Mouse (Mus musculus) hindbrain, embryonic 10.5 days (tissue): ENCODE measurements around the gene Fau. TPM values are rescaled to one million over a fixed set of nuclear protein-coding genes. Genes with fewer than 3 reads are reported as not detected.

ENCODE experiments used
- DNase-seq: peaks from one replicate; pipeline ENCODE4 v3.0.0-alpha.2; 2017; ENCODE audit warnings: low spot score
- H3K27ac ChIP-seq: fragments of 300-500 bp; sonication (generic); 2 replicates; pipeline ENCODE4 v1.5.1; 2016; ENCODE audit warnings: mild to moderate bottlenecking, moderate library complexity
- H3K27me3 ChIP-seq: fragments of 300-500 bp; sonication (generic); 2 replicates; pipeline ENCODE4 v1.6.1; 2016; ENCODE audit warnings: mild to moderate bottlenecking; ENCODE audit not compliant: poor library complexity, insufficient read depth, severe bottlenecking
- H3K36me3 ChIP-seq: fragments of 300-500 bp; sonication (generic); 2 replicates; pipeline ENCODE4 v1.6.1; 2016; ENCODE audit warnings: mild to moderate bottlenecking, moderate library complexity
- H3K4me1 ChIP-seq: fragments of 300-500 bp; sonication (generic); replicated peaks from 2 replicates; pipeline ENCODE4 v1.6.1; 2016; ENCODE audit warnings: mild to moderate bottlenecking
- H3K4me3 ChIP-seq: fragments of 300-500 bp; sonication (generic); 2 replicates; pipeline ENCODE4 v1.5.1; 2016; ENCODE audit warnings: mild to moderate bottlenecking, moderate library complexity
- H3K9me3 ChIP-seq: fragments of 300-500 bp; sonication (generic); 2 replicates; pipeline ENCODE4 v1.6.1; 2016; ENCODE audit warnings: mild to moderate bottlenecking, moderate library complexity
- WGBS: fragments of 180-500 bp; shearing (Covaris S2); methylation state at CpG from one replicate; pipeline ENCODE4 v1.1.7; 2016; 5-methylcytosine and 5-hydroxymethylcytosine counted together
- polyA plus RNA-seq: library from polyadenylated mRNA; unstranded; fragments of >200 nt; fragmentation: Nextera tagmentation; extraction: Ambion mirVana; gene quantifications from 2 replicates; pipeline ENCODE4 v1.2.1, GENCODE M21; 2016

Fau gene
- polyA plus RNA-seq, 1 experiment from 2014 or later, result 764 TPM

GRCm38 (mm10) chr19:6048681-6049410 lies 8.8 kb upstream of the Fau start:
- peak overlapping the region; percentile 92; the same call in 1 of the 2 replicates for H3K4me3 ChIP-seq
- peaks cover 29% of the 10 kb centered on the region for H3K4me1 ChIP-seq

GRCm38 (mm10) chr19:6052516-6052915 lies 5.1 kb upstream of the Fau start:
- Histone ChIP-seq H3K27me3 (no peaks in the 10 kb centered on the region), H3K36me3 (peaks cover 85% of the 10 kb centered on the region), H3K27ac (no peak overlapping the region), H3K9me3 (no peaks in the 10 kb centered on the region), H3K4me3 (no peak overlapping the region), H3K4me1 (peaks cover 24% of the 10 kb centered on the region)
- no peak for DNase-seq
- WGBS, result 83% methylated on average over 7 of the region's 7 CpGs

More at GRCm38 (mm10) chr19:6048681-6049410, 8.8 kb upstream of the Fau start:
- no peak overlapping the region for H3K27ac ChIP-seq
- 92% methylated on average over 11 of the region's 11 CpGs for WGBS
- no peak for DNase-seq
- H3K27me3 ChIP-seq, result no peaks in the 10 kb centered on the region
- H3K36me3 ChIP-seq, result peaks cover 65% of the 10 kb centered on the region
- H3K9me3 ChIP-seq, result no peaks in the 10 kb centered on the region

GRCm38 (mm10) chr19:6054296-6054695 lies 3.3 kb upstream of the Fau start:
- WGBS, result 92% methylated on average over 5 of the region's 5 CpGs
- Histone ChIP-seq H3K36me3 (peaks cover 79% of the 10 kb centered on the region), H3K27me3 (no peaks in the 10 kb centered on the region), H3K4me3 (0 out of 2 replicates have a peak overlapping the region, but pooled peaks have one; percentile 4), H3K27ac (no peak overlapping the region), H3K9me3 (no peaks in the 10 kb centered on the region), H3K4me1 (peaks cover 19% of the 10 kb centered on the region)
- DNase-seq, result no peak

GRCm38 (mm10) chr19:6056696-6057095 lies 948 bp upstream of the Fau start:
- no peaks in the 10 kb centered on the region for H3K27me3 ChIP-seq
- H3K4me3 ChIP-seq, result peak overlapping the region; percentile 72
- H3K36me3 ChIP-seq, result peaks cover 65% of the 10 kb centered on the region
- no peak overlapping the region for H3K27ac ChIP-seq
- no peak for DNase-seq
- H3K4me1 ChIP-seq, result peaks cover 26% of the 10 kb centered on the region
- no peaks in the 10 kb centered on the region for H3K9me3 ChIP-seq
- 71% methylated on average over 4 of the region's 4 CpGs for WGBS

- Histone ChIP-seq H3K9me3 (no peaks in the 10 kb centered on the region), H3K36me3 (peaks cover 59% of the 10 kb centered on the region), H3K4me3 (peak overlapping the region; percentile 72), H3K4me1 (peaks cover 43% of the 10 kb centered on the region), H3K27me3 (no peaks in the 10 kb centered on the region), H3K27ac (peak overlapping the region; percentile 93)
- DNase-seq, result no peak
- 37% methylated on average over 5 of the region's 5 CpGs for WGBS
Observed at GRCm38 (mm10) chr19:6058513-6058912, 869 bp downstream of the Fau start.

GRCm38 (mm10) chr19:6058966-6059365 lies 1.3 kb downstream of the Fau start:
- Histone ChIP-seq H3K9me3 (no peaks in the 10 kb centered on the region), H3K4me1 (peaks cover 46% of the 10 kb centered on the region), H3K36me3 (peaks cover 55% of the 10 kb centered on the region), H3K4me3 (peak overlapping the region; percentile 72), H3K27ac (peak overlapping the region; percentile 93; the same call in 1 of the 2 replicates), H3K27me3 (no peaks in the 10 kb centered on the region)
- 87% methylated on average over 5 of the region's 5 CpGs for WGBS
- no peak for DNase-seq

- no peaks in the 10 kb centered on the region for H3K27me3 ChIP-seq
- H3K9me3 ChIP-seq, result no peaks in the 10 kb centered on the region
- H3K4me1 ChIP-seq, result peaks cover 49% of the 10 kb centered on the region
- under 1% methylated on average over 58 of the region's 58 CpGs for WGBS
- peak; percentile 91 for DNase-seq
- peaks cover 34% of the 10 kb centered on the region for H3K36me3 ChIP-seq
- H3K27ac ChIP-seq, result peak within 1 kb of the TSS; percentile 96
- peak within 1 kb of the TSS; percentile 90 for H3K4me3 ChIP-seq
Observed at GRCm38 (mm10) chr19:6061021-6061533, 3.4 kb downstream of the Fau start, which contains the start of gene Znhit2. Znhit2 (plus strand) TSS chr19:6061192.

GRCm38 (mm10) chr19:6061641-6062302 lies 4.1 kb downstream of the Fau start:
- DNase-seq, result peak; percentile 55
- peaks cover 49% of the 10 kb centered on the region for H3K4me1 ChIP-seq
- H3K27ac ChIP-seq, result peak overlapping the region; percentile 96
- H3K4me3 ChIP-seq, result peak overlapping the region; percentile 90
- peaks cover 32% of the 10 kb centered on the region for H3K36me3 ChIP-seq
- no peaks in the 10 kb centered on the region for H3K27me3 ChIP-seq
- no peaks in the 10 kb centered on the region for H3K9me3 ChIP-seq
- 4% methylated on average over 44 of the region's 44 CpGs for WGBS

- 74% methylated on average over 5 of the region's 5 CpGs for WGBS
- H3K4me1 ChIP-seq, result peaks cover 54% of the 10 kb centered on the region
- DNase-seq, result no peak
Observed at GRCm38 (mm10) chr19:6062418-6062817, 4.8 kb downstream of the Fau start.

GRCm38 (mm10) chr19:6063081-6063480 lies 5.4 kb downstream of the Fau start:
- peak overlapping the region; percentile 90 for H3K4me3 ChIP-seq
- H3K27me3 ChIP-seq, result no peaks in the 10 kb centered on the region
- no peaks in the 10 kb centered on the region for H3K9me3 ChIP-seq
- DNase-seq, result no peak
- 95% methylated on average over 6 of the region's 6 CpGs for WGBS
- no peak overlapping the region for H3K27ac ChIP-seq
- H3K4me1 ChIP-seq, result peaks cover 60% of the 10 kb centered on the region
- peaks cover 32% of the 10 kb centered on the region for H3K36me3 ChIP-seq

More at GRCm38 (mm10) chr19:6062418-6062817, 4.8 kb downstream of the Fau start:
- peaks cover 32% of the 10 kb centered on the region for H3K36me3 ChIP-seq
- peak overlapping the region; percentile 90 for H3K4me3 ChIP-seq
- H3K9me3 ChIP-seq, result no peaks in the 10 kb centered on the region
- H3K27ac ChIP-seq, result peak overlapping the region; percentile 96
- H3K27me3 ChIP-seq, result no peaks in the 10 kb centered on the region

- H3K36me3 ChIP-seq, result peaks cover 44% of the 10 kb centered on the region
- H3K27ac ChIP-seq, result peak overlapping the region; percentile 89
- H3K9me3 ChIP-seq, result no peaks in the 10 kb centered on the region
- DNase-seq, result no peak
- no peaks in the 10 kb centered on the region for H3K27me3 ChIP-seq
- H3K4me3 ChIP-seq, result peak overlapping the region; percentile 70
- peaks cover 52% of the 10 kb centered on the region for H3K4me1 ChIP-seq
- WGBS, result 43% methylated on average over 5 of the region's 5 CpGs
Observed at GRCm38 (mm10) chr19:6066571-6066970, 8.9 kb downstream of the Fau start.

- peak overlapping the region; percentile 89 for H3K27ac ChIP-seq
- H3K4me1 ChIP-seq, result peaks cover 46% of the 10 kb centered on the region
Observed at GRCm38 (mm10) chr19:6067011-6067723, 9.5 kb downstream of the Fau start.

More at GRCm38 (mm10) chr19:6067011-6067723, 9.5 kb downstream of the Fau start:
- Histone ChIP-seq H3K27me3 (no peaks in the 10 kb centered on the region), H3K4me3 (peak overlapping the region; percentile 70), H3K36me3 (peaks cover 46% of the 10 kb centered on the region), H3K9me3 (no peaks in the 10 kb centered on the region)
- peak; percentile 90 for DNase-seq
- under 1% methylated on average over 30 of the region's 30 CpGs for WGBS
